Mouse (Mus musculus) lung, postnatal 36 days (tissue): ENCODE data around the gene Pde11a.

Experiments used
- DNase-seq: peaks from one replicate; pipeline ENCODE4 v3.0.0; 2022; ENCODE audit warnings: mixed read lengths

Pde11a gene

DNA sequence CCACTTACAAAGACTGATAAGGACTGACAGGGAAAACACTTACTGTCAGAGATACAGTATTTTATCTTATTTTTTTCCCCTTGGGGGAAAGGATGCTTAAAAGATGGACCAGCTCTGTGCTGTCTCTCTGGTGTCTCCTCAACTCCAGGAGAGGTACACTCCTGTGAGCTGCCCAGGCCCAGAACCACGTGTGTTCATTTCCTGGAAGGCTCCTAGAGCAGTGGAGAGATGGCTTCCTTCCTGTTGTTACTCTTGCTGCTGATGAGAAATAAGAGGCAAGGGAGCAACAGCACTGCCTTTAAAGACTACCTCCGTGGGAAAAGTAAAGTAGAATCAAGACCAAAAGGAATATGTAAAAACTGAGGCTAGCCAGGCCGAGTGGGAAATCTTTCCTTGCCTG lies 205.6 kb downstream of the Pde11a start:
- DNase-seq = no peak

DNA sequence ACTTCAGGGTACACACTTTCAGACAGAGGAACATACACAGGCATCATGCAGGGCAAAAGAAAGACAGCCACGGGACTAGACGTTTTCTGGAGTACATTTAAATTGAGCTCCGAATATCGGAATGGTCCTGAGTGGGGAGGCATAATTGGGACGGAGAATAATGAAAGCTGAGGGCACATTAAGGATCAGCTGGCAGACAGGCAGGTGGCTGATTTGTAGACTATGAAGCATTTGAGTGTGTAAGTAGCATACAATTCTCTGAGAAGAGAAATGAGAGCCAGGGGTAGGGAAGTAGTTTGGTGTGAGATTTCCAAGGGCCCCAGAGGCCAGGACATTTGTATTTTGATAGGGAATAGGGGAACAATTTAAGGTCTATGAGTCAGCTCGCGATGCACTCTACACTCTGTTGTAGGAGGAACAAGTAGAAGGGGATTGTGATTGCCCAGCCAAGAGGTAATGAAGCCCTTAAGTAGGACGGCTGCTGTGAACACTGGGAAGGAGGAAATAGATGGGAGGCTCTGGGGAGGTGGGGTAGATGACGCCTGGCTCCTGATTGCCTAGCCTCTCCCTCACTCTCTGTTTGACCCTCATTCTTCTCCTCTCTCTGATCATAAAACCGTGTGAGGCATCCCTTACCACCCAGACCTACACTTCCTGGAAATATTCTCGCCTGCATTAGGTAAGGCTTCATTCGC lies 208.5 kb downstream of the Pde11a start:
- DNase-seq = no peak

- DNase-seq = peak; percentile 12
Observed at GRCm38 (mm10) chr2:76129058-76129437, 209.5 kb downstream of the Pde11a start.

DNA sequence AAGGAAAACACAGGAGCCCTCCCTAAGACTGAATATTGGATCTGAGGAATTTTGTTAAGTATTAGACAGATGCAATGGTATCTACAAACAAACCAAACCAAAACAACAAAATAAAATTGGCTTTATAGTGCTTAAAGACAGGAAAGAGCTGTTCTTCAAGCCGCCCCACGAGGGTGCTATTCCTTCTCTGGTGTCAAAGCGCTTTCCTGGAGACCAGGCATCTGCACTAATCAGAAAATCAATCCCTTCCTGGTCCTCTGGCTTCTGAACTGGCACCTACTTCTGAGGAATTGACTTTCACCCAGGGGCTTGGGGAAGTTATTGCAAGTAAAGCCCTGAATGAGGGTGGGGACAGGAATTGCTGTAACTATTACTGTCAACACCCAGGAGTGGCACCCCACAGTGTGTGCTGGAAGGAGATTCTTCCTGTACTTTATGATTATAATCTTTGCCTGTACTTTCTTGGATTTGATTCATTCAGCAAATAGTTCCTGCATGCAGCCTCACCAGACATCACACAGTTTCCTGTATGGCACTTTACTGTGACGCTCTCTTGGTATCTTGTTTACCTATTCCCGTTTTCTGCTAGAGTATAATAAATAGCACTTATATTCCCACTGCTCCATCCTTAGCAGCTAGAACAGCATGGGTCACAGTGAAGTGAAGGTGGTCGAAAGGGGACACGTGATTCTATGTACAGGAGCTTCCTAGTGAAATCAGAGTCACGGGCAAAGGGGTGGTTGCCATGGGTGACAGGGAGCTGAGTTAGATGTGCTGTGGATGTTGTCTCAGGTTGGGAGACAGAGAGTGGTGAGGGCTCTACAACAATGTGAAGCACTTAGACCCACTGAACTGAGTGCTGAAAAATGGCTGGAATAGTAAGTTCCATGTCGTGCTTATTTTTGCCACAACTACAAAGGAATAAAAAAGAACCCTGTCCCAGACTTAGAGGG lies 210.2 kb downstream of the Pde11a start:
- no peak for DNase-seq

GRCm38 (mm10) chr2:76126651-76127050 lies 211.9 kb downstream of the Pde11a start:
- no peak for DNase-seq

DNA sequence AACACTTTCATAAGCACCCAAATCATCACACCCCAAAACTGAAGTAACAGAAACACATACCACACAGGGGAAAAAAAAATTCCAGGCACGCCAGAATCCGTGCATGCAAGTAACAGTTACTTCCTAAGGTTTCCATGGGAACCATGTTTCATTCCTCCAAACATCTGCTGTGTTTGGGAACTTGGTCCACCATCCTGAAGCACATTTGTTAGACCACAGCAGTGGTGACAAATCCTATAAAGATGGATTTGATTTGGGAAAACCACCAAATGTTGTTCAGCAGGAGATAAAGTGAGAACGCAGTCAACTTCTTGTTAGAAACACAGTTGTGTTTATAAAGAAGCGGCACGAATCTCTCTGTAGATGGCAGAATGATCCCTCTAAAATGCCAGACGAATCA lies 213.8 kb downstream of the Pde11a start:
- DNase-seq = no peak

- no peak for DNase-seq
Observed at GRCm38 (mm10) chr2:76122167-76122566, 216.4 kb downstream of the Pde11a start.

- no peak for DNase-seq
Observed at GRCm38 (mm10) chr2:76119848-76120247, 218.7 kb downstream of the Pde11a start.

DNA sequence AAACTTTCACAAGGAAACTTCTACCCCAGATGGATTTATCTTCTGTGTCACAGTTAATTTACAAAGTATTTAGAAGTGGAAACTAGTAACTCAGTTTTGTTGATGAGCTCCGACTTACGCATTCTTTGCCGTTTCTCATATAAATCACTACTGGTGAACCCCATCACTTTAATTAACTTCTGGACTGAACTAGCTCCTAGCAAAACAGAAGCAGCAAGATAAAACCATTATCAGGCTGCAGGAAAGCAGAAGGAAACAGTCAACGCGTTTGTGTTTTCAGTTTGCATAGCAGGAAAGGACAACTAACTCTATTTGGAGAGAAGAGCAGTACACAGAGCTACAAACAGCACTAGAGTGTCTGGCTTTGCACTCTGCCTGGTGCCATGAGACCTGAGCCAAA lies 220.1 kb downstream of the Pde11a start:
- DNase-seq = no peak

- DNase-seq = no peak
Observed at GRCm38 (mm10) chr2:76117219-76117618, 221.4 kb downstream of the Pde11a start.

GRCm38 (mm10) chr2:76115696-76116095 lies 222.9 kb downstream of the Pde11a start:
- peak; percentile 70 for DNase-seq

DNA sequence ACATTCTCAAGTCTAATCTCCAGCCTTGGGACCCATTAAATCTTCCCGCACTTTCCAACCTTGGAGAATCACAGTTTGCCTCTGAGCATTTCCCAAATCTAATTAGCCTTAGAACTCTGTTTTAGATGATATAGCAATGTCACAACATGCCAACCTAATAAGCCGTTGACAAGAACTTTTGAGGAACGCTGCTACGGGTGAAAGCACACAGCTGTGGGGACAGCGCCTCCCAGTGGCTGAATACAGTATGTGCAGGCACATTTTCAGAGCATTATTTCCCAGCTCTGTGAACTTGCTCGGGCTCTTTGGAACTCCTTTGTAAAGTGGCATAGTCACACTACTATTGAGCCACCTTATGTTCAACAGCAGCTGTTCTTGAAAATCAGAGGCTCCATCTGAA lies 223.8 kb downstream of the Pde11a start:
- peak; percentile 23 for DNase-seq

- no peak for DNase-seq
Observed at GRCm38 (mm10) chr2:76109653-76110052, 228.9 kb downstream of the Pde11a start.

- peak; percentile 24 for DNase-seq
Observed at GRCm38 (mm10) chr2:76101889-76102602, 236.5 kb downstream of the Pde11a start.

- DNase-seq = no peak
Observed at GRCm38 (mm10) chr2:76100597-76100996, 238.0 kb downstream of the Pde11a start.

GRCm38 (mm10) chr2:76099726-76100347 lies 238.7 kb downstream of the Pde11a start:
- no peak for DNase-seq

- peak; percentile 19 for DNase-seq
Observed at GRCm38 (mm10) chr2:76098381-76098780, 240.2 kb downstream of the Pde11a start.

DNA sequence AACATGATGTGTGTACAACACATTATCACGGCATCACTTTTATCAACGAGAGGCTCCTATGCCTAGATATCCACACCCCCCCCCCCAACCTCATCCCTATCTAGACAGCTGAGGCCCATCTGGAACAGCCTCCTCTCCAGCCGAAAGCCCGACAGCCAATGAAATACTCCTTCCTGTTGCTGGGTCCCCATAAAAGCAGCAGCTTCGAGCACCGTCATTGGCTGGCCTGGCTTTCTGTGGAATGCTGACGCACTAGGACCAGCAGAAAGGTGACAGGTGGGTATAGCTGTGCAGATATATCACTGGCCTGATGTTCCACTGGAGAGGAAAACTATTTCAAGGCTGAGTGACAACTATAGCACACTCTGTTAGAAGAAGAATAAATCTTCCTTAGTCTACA lies 240.7 kb downstream of the Pde11a start:
- peak; percentile 12 for DNase-seq

DNA sequence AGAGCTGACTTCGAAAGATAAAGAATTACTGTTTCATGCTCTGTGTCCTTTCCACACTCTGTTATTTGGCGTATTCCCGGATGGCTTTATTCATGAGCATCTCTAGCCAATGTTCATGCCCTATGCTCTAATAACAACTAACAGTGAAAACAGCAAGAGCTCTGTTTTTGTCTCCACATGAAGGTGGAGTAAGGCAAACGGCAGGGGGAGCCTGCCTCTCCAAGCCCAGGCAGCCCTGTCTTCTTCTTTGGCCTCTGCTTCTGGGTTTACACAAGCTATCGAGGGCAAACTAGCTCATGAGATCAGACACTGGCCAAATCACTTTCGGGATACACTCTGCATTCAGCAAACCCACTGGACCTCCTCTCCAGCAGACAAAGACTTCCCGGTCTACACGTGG lies 241.3 kb downstream of the Pde11a start:
- DNase-seq = no peak

GRCm38 (mm10) chr2:76095861-76096260 lies 242.7 kb downstream of the Pde11a start:
- DNase-seq = no peak

- no peak for DNase-seq
Observed at GRCm38 (mm10) chr2:76090506-76090905, 248.1 kb downstream of the Pde11a start.

GRCm38 (mm10) chr2:76088844-76089243 lies 249.7 kb downstream of the Pde11a start:
- DNase-seq = peak; percentile 82

DNA sequence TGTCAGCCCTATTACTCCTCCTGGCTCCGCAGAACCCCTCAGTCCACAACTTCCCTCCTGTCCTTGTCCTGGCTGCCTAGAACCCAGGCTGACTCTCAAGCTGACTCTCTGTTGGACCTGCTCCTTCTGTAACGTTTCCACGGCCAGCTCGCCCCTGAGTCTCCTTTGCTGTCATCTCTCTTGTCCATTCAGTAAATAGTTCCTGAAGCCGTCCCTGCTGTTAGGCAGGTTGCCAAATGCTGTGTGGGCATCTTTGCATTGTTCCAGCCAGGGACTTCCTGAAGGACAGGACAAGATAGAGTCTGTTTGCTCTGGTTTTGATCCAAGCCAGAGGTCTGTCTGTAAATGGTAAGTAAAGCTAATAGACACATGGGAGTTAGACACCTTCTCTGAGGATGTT lies 250.2 kb downstream of the Pde11a start:
- peak; percentile 80 for DNase-seq
